ENCODE assay signal across 7 mouse cellular contexts in the genomic region with DNA sequence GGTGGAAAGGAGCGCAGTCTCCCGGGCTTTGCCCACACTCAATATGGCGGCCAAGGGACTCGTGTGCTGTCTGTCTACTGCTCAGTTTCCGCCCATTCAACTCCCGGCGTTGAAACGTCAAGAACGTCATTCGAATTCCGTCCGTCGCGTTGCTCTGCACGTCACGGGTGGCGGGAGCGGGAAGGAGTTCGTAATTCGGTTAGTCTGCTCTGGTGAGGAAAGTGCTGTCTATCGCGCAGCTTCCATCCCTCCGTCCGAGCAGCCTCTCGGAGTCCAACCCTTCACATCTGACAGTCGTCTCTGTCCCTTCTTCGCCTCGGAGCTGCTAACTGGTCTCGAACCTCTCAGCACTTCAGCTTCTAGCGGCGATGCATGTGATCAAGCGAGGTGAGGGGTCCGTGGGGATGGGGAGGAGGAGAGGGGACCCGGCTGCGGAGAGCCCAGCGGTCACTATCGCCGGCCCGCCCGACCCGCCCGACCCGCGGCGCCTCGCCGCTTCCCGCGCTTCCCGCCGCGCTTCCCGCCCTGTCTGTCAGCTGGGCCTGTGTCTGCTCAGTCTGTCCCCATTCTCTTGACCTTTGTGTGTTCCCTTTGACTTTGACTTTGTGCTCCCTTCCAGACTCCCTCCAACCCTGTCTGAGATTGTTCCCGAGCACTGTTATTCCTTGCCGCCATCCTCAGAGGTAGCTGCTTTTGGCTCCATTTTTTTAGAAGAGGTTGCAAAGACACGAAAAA. TPM values are rescaled to one million over a fixed set of nuclear protein-coding genes. Genes with fewer than 3 reads are reported as not detected.
A peak's percentile ranks its signal among the peaks of the same experiment; 100 is the strongest.
DNase-seq lines count a peak whose midpoint lies in the region; ATAC-seq lines count a peak whose summit lies in the region.

A gene (plus strand): TSS at position 39 of the 735 bp plus-strand sequence.

- H3K27ac ChIP-seq in intestine, embryonic 16.5 days (ENCODE audit: low read length) = peak within 1 kb of the TSS; percentile 76
- H3K27ac ChIP-seq in midbrain, embryonic 11.5 days (ENCODE audit: low read depth, low read length) = peak within 1 kb of the TSS; percentile 84

- H3K9me3 ChIP-seq in intestine, embryonic 16.5 days (ENCODE audit: control insufficient read depth, low read length) = no peaks in the 10 kb centered on the region
- no peaks in the 10 kb centered on the region for H3K9me3 ChIP-seq in midbrain, embryonic 11.5 days (ENCODE audit: control insufficient read depth, low read length)

- H3K9ac ChIP-seq in intestine, embryonic 16.5 days (ENCODE audit: low read depth, low read length) = peak within 1 kb of the TSS; percentile 84
- H3K9ac ChIP-seq in midbrain, embryonic 11.5 days (ENCODE audit: low read length) = peak within 1 kb of the TSS; percentile 90

- WGBS in intestine, embryonic 16.5 days = under 1% methylated on average over 56 of the region's 56 CpGs
- WGBS in midbrain, embryonic 11.5 days = under 1% methylated on average over 55 of the region's 56 CpGs

- H3K4me3 ChIP-seq in intestine, embryonic 16.5 days (ENCODE audit: low read length) = peak within 1 kb of the TSS; percentile 79
- H3K4me3 ChIP-seq in midbrain, embryonic 11.5 days (ENCODE audit: low read depth, low read length) = peak within 1 kb of the TSS; percentile 91

- intact Hi-C loops in left cerebral cortex, postnatal 36 days (cut with DNase I) = no loop called here

- peaks cover 12% of the 10 kb centered on the region for H3K4me1 ChIP-seq in intestine, embryonic 16.5 days (ENCODE audit: control insufficient read depth, insufficient read depth, low read length)
- H3K4me1 ChIP-seq in midbrain, embryonic 11.5 days (ENCODE audit: control insufficient read depth, insufficient read depth, low read length) = peaks cover 15% of the 10 kb centered on the region; the same call in 1 of the 2 replicates

- H3K36me3 ChIP-seq in intestine, embryonic 16.5 days (ENCODE audit: control insufficient read depth, insufficient read depth, low read length) = no peaks in the 10 kb centered on the region
- peaks cover 11% of the 10 kb centered on the region; the same call in 1 of the 2 replicates for H3K36me3 ChIP-seq in midbrain, embryonic 11.5 days (ENCODE audit: control insufficient read depth, insufficient read depth, low read length)

- DNase-seq in adrenal gland, adult 8-10 months = peak; percentile 96
- DNase-seq in embryo, embryonic 9.5 days (ENCODE audit: extremely low spot score) = peak; percentile 97
- DNase-seq in gastrocnemius, postnatal 4 days (ENCODE audit: low spot score in 2 of 2) = peak; percentile 75 to 91
- DNase-seq in left cerebral cortex, postnatal 36 days (ENCODE audit: low spot score in 2 of 2) = peak; percentile 94 to 98
- DNase-seq in midbrain, embryonic 11.5 days (ENCODE audit: low spot score, missing footprints) = peak; percentile 99
- DNase-seq in skeletal muscle tissue, adult 2 months (ENCODE audit: low read depth, low spot score) = peak; percentile 95

- peak within 1 kb of the TSS; percentile 60 for H3K4me2 ChIP-seq in intestine, embryonic 16.5 days (ENCODE audit: low read depth, low read length)
- peak within 1 kb of the TSS; percentile 43 for H3K4me2 ChIP-seq in midbrain, embryonic 11.5 days

- no peaks in the 10 kb centered on the region for H3K27me3 ChIP-seq in intestine, embryonic 16.5 days (replicated peaks; ENCODE audit: control insufficient read depth, insufficient read depth, low read length)
- H3K27me3 ChIP-seq in midbrain, embryonic 11.5 days (ENCODE audit: control insufficient read depth, insufficient read depth, low read length) = peaks cover 2% of the 10 kb centered on the region; the same call in 1 of the 2 replicates

- ATAC-seq in intestine, embryonic 16.5 days = peak; percentile 99
- peak; percentile 98 for ATAC-seq in midbrain, embryonic 11.5 days (ENCODE audit: low FRiP score)

RNA-seq across cellular contexts. Expression of the gene that starts here (rescaled TPM):
- total RNA-seq in adrenal gland, adult 8-10 months (2022) = 10 to 100 TPM; 16.4 to 23.7 (median 20.3) TPM
- total RNA-seq in gastrocnemius, postnatal 4 days (2021) = 10 to 100 TPM; 49.5 to 52.2 TPM
- 106 and 120 TPM in 2 replicates for polyA plus RNA-seq in intestine, embryonic 16.5 days (2015; fragmentation: Nextera tagmentation; extraction: Ambion mirVana)
- 10 to 100 TPM; 10.8 to 13.0 TPM for total RNA-seq in left cerebral cortex, postnatal 36 days (2021)
- 234 and 249 TPM in 2 replicates for polyA plus RNA-seq in midbrain, embryonic 11.5 days (2014; fragmentation: Nextera tagmentation; extraction: Ambion mirVana)

Comparison
In these comparisons a context has a peak if more than half of its experiments do, and no peak if none do; other contexts are left out.
1. Peak in every context shown above with its lines: DNase-seq, ATAC-seq, H3K4me3 ChIP-seq and H3K27ac ChIP-seq.